Mouse (Mus musculus): ENCODE measurements around the gene Phlda1. TPM values are rescaled to one million over a fixed set of nuclear protein-coding genes. Genes with fewer than 3 reads are reported as not detected.

Gene Phlda1
- polyA plus RNA-seq, 1 experiment = 0.31 TPM

- H3K4me3 ChIP-seq (replicated peaks) = no peak overlapping the region
- H3K9me3 ChIP-seq (ENCODE audit: control insufficient read depth, low read length) = no peaks in the 10 kb centered on the region
- TF ChIP-seq TAL1 (IDR thresholded peaks at IDR 0.05; ENCODE audit: low read length) (no peak), GATA1 (IDR thresholded peaks at IDR 0.05; ENCODE audit: low read length) (no peak)
- H3K27me3 ChIP-seq (ENCODE audit: control insufficient read depth) = no peaks in the 10 kb centered on the region
- H3K36me3 ChIP-seq (ENCODE audit: control insufficient read depth) = no peaks in the 10 kb centered on the region
- peaks cover 12% of the 10 kb centered on the region for H3K4me1 ChIP-seq (ENCODE audit: control insufficient read depth)
Measured at GRCm38 (mm10) chr10:111550075-111550695, 44.1 kb downstream of the Phlda1 start.

- no peak for TF ChIP-seq TAL1 (IDR thresholded peaks at IDR 0.05; ENCODE audit: low read length)
- TF ChIP-seq GATA1 (IDR thresholded peaks at IDR 0.05; ENCODE audit: low read length) = no peak
- Histone ChIP-seq H3K4me3 (replicated peaks) (no peak overlapping the region), H3K36me3 (ENCODE audit: control insufficient read depth) (no peaks in the 10 kb centered on the region), H3K27me3 (ENCODE audit: control insufficient read depth) (no peaks in the 10 kb centered on the region), H3K9me3 (ENCODE audit: control insufficient read depth, low read length) (no peaks in the 10 kb centered on the region), H3K4me1 (ENCODE audit: control insufficient read depth) (no peaks in the 10 kb centered on the region)
Measured at GRCm38 (mm10) chr10:111553695-111554094, 47.6 kb downstream of the Phlda1 start.

GRCm38 (mm10) chr10:111554651-111555050, 48.6 kb downstream of the Phlda1 start:
- H3K27me3 ChIP-seq (ENCODE audit: control insufficient read depth) = no peaks in the 10 kb centered on the region
- TF ChIP-seq GATA1 (IDR thresholded peaks at IDR 0.05; ENCODE audit: low read length) = no peak
- TF ChIP-seq TAL1 (IDR thresholded peaks at IDR 0.05; ENCODE audit: low read length) = no peak

GRCm38 (mm10) chr10:111558211-111558610, 52.1 kb downstream of the Phlda1 start:
- Histone ChIP-seq H3K9me3 (ENCODE audit: control insufficient read depth, low read length) (no peaks in the 10 kb centered on the region), H3K4me3 (replicated peaks) (no peak overlapping the region), H3K36me3 (ENCODE audit: control insufficient read depth) (no peaks in the 10 kb centered on the region), H3K4me1 (ENCODE audit: control insufficient read depth) (no peaks in the 10 kb centered on the region), H3K27me3 (ENCODE audit: control insufficient read depth) (no peaks in the 10 kb centered on the region)
- TF ChIP-seq GATA1 (IDR thresholded peaks at IDR 0.05; ENCODE audit: low read length) = no peak
- TF ChIP-seq TAL1 (IDR thresholded peaks at IDR 0.05; ENCODE audit: low read length) = no peak

More at GRCm38 (mm10) chr10:111554651-111555050, 48.6 kb downstream of the Phlda1 start:
- Histone ChIP-seq H3K4me3 (replicated peaks) (no peak overlapping the region), H3K4me1 (ENCODE audit: control insufficient read depth) (no peaks in the 10 kb centered on the region), H3K9me3 (ENCODE audit: control insufficient read depth, low read length) (no peaks in the 10 kb centered on the region), H3K36me3 (ENCODE audit: control insufficient read depth) (no peaks in the 10 kb centered on the region)

Other genes with a start within 250 kb of the Phlda1 start
- not detected in 2 replicates for gene Bbs10, start 207.6 kb upstream of the Phlda1 start, polyA plus RNA-seq (2012)
- 6.3 and 8.4 TPM in 2 replicates for gene Nap1l1, start 33.1 kb upstream of the Phlda1 start, polyA plus RNA-seq (2012)

Data from erythroblast, embryonic 14.5 days (primary cell).